Mouse (Mus musculus) layer of hippocampus, adult 9-10 months (tissue): Measurements from ENCODE around the gene Lrrc4c.

ENCODE experiments used
- DNase-seq: peaks from one replicate; pipeline ENCODE4 v3.0.0; 2022; ENCODE audit warnings: low spot score

Lrrc4c gene

GRCm38 (mm10) chr2:97274651-97275050 lies 956.7 kb downstream of the Lrrc4c start:
- no peak for DNase-seq

- DNase-seq: no peak
Observed at GRCm38 (mm10) chr2:97284986-97285385, 967.0 kb downstream of the Lrrc4c start.

GRCm38 (mm10) chr2:97294216-97294615 lies 976.2 kb downstream of the Lrrc4c start:
- DNase-seq: no peak

- DNase-seq: no peak
Observed at GRCm38 (mm10) chr2:97299704-97300103, 981.7 kb downstream of the Lrrc4c start.

GRCm38 (mm10) chr2:97318008-97318407 lies 1000.0 kb downstream of the Lrrc4c start:
- no peak for DNase-seq

GRCm38 (mm10) chr2:97318536-97318935 lies 1000.6 kb downstream of the Lrrc4c start:
- DNase-seq: no peak

- no peak for DNase-seq
Observed at GRCm38 (mm10) chr2:97332084-97332682, 1014.2 kb downstream of the Lrrc4c start.

- DNase-seq: no peak
Observed at GRCm38 (mm10) chr2:97339627-97340026, 1021.7 kb downstream of the Lrrc4c start.

- no peak for DNase-seq
Observed at GRCm38 (mm10) chr2:97361235-97361634, 1043.3 kb downstream of the Lrrc4c start.

- DNase-seq: no peak
Observed at GRCm38 (mm10) chr2:97369978-97370377, 1052.0 kb downstream of the Lrrc4c start.

- no peak for DNase-seq
Observed at GRCm38 (mm10) chr2:97391437-97391836, 1073.5 kb downstream of the Lrrc4c start.

GRCm38 (mm10) chr2:97391876-97392275 lies 1073.9 kb downstream of the Lrrc4c start:
- DNase-seq: no peak

- DNase-seq: no peak
Observed at GRCm38 (mm10) chr2:97413066-97413465, 1095.1 kb downstream of the Lrrc4c start.

GRCm38 (mm10) chr2:97414416-97415362 lies 1096.7 kb downstream of the Lrrc4c start:
- DNase-seq: peak; percentile 3

- no peak for DNase-seq
Observed at GRCm38 (mm10) chr2:97434140-97434539, 1116.2 kb downstream of the Lrrc4c start.

GRCm38 (mm10) chr2:97435616-97436015 lies 1117.6 kb downstream of the Lrrc4c start:
- DNase-seq: no peak

- no peak for DNase-seq
Observed at GRCm38 (mm10) chr2:97437767-97438166, 1119.8 kb downstream of the Lrrc4c start.

GRCm38 (mm10) chr2:97463573-97463972 lies 1145.6 kb downstream of the Lrrc4c start:
- no peak for DNase-seq

- peak; percentile 93 for DNase-seq
Observed at GRCm38 (mm10) chr2:97466243-97466793, 1148.3 kb downstream of the Lrrc4c start.

- no peak for DNase-seq
Observed at GRCm38 (mm10) chr2:97467031-97467549, 1149.1 kb downstream of the Lrrc4c start.

- DNase-seq: no peak
Observed at GRCm38 (mm10) chr2:97467664-97468063, 1149.7 kb downstream of the Lrrc4c start.

GRCm38 (mm10) chr2:97468372-97468771 lies 1150.4 kb downstream of the Lrrc4c start:
- DNase-seq: no peak

- no peak for DNase-seq
Observed at GRCm38 (mm10) chr2:97469396-97469795, 1151.4 kb downstream of the Lrrc4c start.
